Mouse (Mus musculus): ENCODE results near the gene Abtb1. TPM values are rescaled to one million over a fixed set of nuclear protein-coding genes. Genes with fewer than 3 reads are reported as not detected.

Gene Abtb1
- 43.9 and 44.6 TPM in 2 replicates for polyA plus RNA-seq (2015; fragmentation: Nextera tagmentation; extraction: Ambion mirVana)

- ATAC-seq (ENCODE audit: low FRiP score, low TSS enrichment): peak; percentile 97
- under 1% methylated on average over 51 of the region's 72 CpGs for whole genome bisulfite sequencing
- Histone ChIP-seq H3K36me3 (ENCODE audit: insufficient read depth, low read length) (peaks cover 21% of the 10 kb centered on the region), H3K4me3 (ENCODE audit: low read length) (peak within 1 kb of the TSS; percentile 89), H3K9ac (replicated peaks; ENCODE audit: low read length) (peak within 1 kb of the TSS; percentile 88), H3K9me3 (ENCODE audit: low read length) (no peaks in the 10 kb centered on the region), H3K27ac (ENCODE audit: low read length) (peak within 1 kb of the TSS; percentile 87), H3K27me3 (ENCODE audit: insufficient read depth, low read length) (no peaks in the 10 kb centered on the region), H3K4me1 (ENCODE audit: insufficient read depth, low read length) (peaks cover 20% of the 10 kb centered on the region), H3K4me2 (replicated peaks; ENCODE audit: low read depth, low read length) (peak within 1 kb of the TSS; percentile 83)
These were observed at the start of gene Abtb1 for GRCm38 (mm10) chr6:88841781-88842689. Gene Abtb1 (minus strand): TSS chr6:88841984.

- no peaks in the 10 kb centered on the region for H3K4me1 ChIP-seq (ENCODE audit: insufficient read depth, low read length)
- H3K27ac ChIP-seq (ENCODE audit: low read length): no peak overlapping the region
- H3K9ac ChIP-seq (replicated peaks; ENCODE audit: low read length): no peak overlapping the region
- ATAC-seq (ENCODE audit: low FRiP score, low TSS enrichment): no peak
- 87% methylated on average over 7 of the region's 7 CpGs for WGBS
- H3K4me3 ChIP-seq (ENCODE audit: low read length): no peak overlapping the region
- H3K36me3 ChIP-seq (ENCODE audit: insufficient read depth, low read length): peaks cover 86% of the 10 kb centered on the region
- no peaks in the 10 kb centered on the region for H3K27me3 ChIP-seq (ENCODE audit: insufficient read depth, low read length)
- no peaks in the 10 kb centered on the region for H3K9me3 ChIP-seq (ENCODE audit: low read length)
- no peak overlapping the region for H3K4me2 ChIP-seq (replicated peaks; ENCODE audit: low read depth, low read length)
These were observed 49.0 kb upstream of the Abtb1 start for GRCm38 (mm10) chr6:88890832-88891231.

- Histone ChIP-seq H3K27ac (ENCODE audit: low read length) (no peak overlapping the region), H3K4me3 (ENCODE audit: low read length) (no peak overlapping the region), H3K4me2 (replicated peaks; ENCODE audit: low read depth, low read length) (no peak overlapping the region), H3K9me3 (ENCODE audit: low read length) (no peaks in the 10 kb centered on the region), H3K4me1 (ENCODE audit: insufficient read depth, low read length) (no peaks in the 10 kb centered on the region), H3K36me3 (ENCODE audit: insufficient read depth, low read length) (peaks cover 96% of the 10 kb centered on the region), H3K27me3 (ENCODE audit: insufficient read depth, low read length) (no peaks in the 10 kb centered on the region), H3K9ac (replicated peaks; ENCODE audit: low read length) (no peak overlapping the region)
- no peak for ATAC-seq (ENCODE audit: low FRiP score, low TSS enrichment)
- 88% methylated on average over 13 of the region's 13 CpGs for WGBS
These were observed 47.7 kb upstream of the Abtb1 start for GRCm38 (mm10) chr6:88889410-88890042.

- Histone ChIP-seq H3K27ac (ENCODE audit: low read length) (no peak overlapping the region), H3K9ac (replicated peaks; ENCODE audit: low read length) (no peak overlapping the region), H3K4me1 (ENCODE audit: insufficient read depth, low read length) (no peaks in the 10 kb centered on the region), H3K36me3 (ENCODE audit: insufficient read depth, low read length) (peaks cover 93% of the 10 kb centered on the region), H3K27me3 (ENCODE audit: insufficient read depth, low read length) (no peaks in the 10 kb centered on the region), H3K4me2 (replicated peaks; ENCODE audit: low read depth, low read length) (no peak overlapping the region), H3K4me3 (ENCODE audit: low read length) (no peak overlapping the region), H3K9me3 (ENCODE audit: low read length) (no peaks in the 10 kb centered on the region)
- WGBS: 91% methylated on average over 2 of the region's 2 CpGs
- ATAC-seq (ENCODE audit: low FRiP score, low TSS enrichment): no peak
These were observed 44.7 kb upstream of the Abtb1 start for GRCm38 (mm10) chr6:88886417-88886967.

- 94% methylated on average over 12 of the region's 12 CpGs for WGBS
- H3K4me3 ChIP-seq (ENCODE audit: low read length): no peak overlapping the region
These were observed 44.0 kb upstream of the Abtb1 start for GRCm38 (mm10) chr6:88885644-88886416.

GRCm38 (mm10) chr6:88884690-88885089 lies 42.9 kb upstream of the Abtb1 start:
- H3K27ac ChIP-seq (ENCODE audit: low read length): no peak overlapping the region
- WGBS: 95% methylated on average over 17 of the region's 17 CpGs
- no peaks in the 10 kb centered on the region for H3K4me1 ChIP-seq (ENCODE audit: insufficient read depth, low read length)
- no peaks in the 10 kb centered on the region for H3K27me3 ChIP-seq (ENCODE audit: insufficient read depth, low read length)
- H3K4me3 ChIP-seq (ENCODE audit: low read length): no peak overlapping the region
- no peak for ATAC-seq (ENCODE audit: low FRiP score, low TSS enrichment)
- H3K9me3 ChIP-seq (ENCODE audit: low read length): no peaks in the 10 kb centered on the region
- H3K4me2 ChIP-seq (replicated peaks; ENCODE audit: low read depth, low read length): no peak overlapping the region
- peaks cover 81% of the 10 kb centered on the region for H3K36me3 ChIP-seq (ENCODE audit: insufficient read depth, low read length)
- H3K9ac ChIP-seq (replicated peaks; ENCODE audit: low read length): no peak overlapping the region

More at GRCm38 (mm10) chr6:88885644-88886416, 44.0 kb upstream of the Abtb1 start:
- ATAC-seq (ENCODE audit: low FRiP score, low TSS enrichment): no peak
- no peaks in the 10 kb centered on the region for H3K27me3 ChIP-seq (ENCODE audit: insufficient read depth, low read length)
- H3K4me2 ChIP-seq (replicated peaks; ENCODE audit: low read depth, low read length): no peak overlapping the region
- peaks cover 88% of the 10 kb centered on the region for H3K36me3 ChIP-seq (ENCODE audit: insufficient read depth, low read length)
- no peaks in the 10 kb centered on the region for H3K4me1 ChIP-seq (ENCODE audit: insufficient read depth, low read length)
- no peak overlapping the region for H3K27ac ChIP-seq (ENCODE audit: low read length)
- no peaks in the 10 kb centered on the region for H3K9me3 ChIP-seq (ENCODE audit: low read length)
- H3K9ac ChIP-seq (replicated peaks; ENCODE audit: low read length): no peak overlapping the region

GRCm38 (mm10) chr6:88884195-88884594 lies 42.4 kb upstream of the Abtb1 start:
- H3K27me3 ChIP-seq (ENCODE audit: insufficient read depth, low read length): no peaks in the 10 kb centered on the region
- peaks cover 76% of the 10 kb centered on the region for H3K36me3 ChIP-seq (ENCODE audit: insufficient read depth, low read length)
- no peak for ATAC-seq (ENCODE audit: low FRiP score, low TSS enrichment)
- no peaks in the 10 kb centered on the region for H3K9me3 ChIP-seq (ENCODE audit: low read length)
- H3K4me2 ChIP-seq (replicated peaks; ENCODE audit: low read depth, low read length): no peak overlapping the region
- 94% methylated on average over 10 of the region's 10 CpGs for WGBS
- H3K9ac ChIP-seq (replicated peaks; ENCODE audit: low read length): no peak overlapping the region
- H3K4me3 ChIP-seq (ENCODE audit: low read length): no peak overlapping the region
- H3K4me1 ChIP-seq (ENCODE audit: insufficient read depth, low read length): no peaks in the 10 kb centered on the region
- no peak overlapping the region for H3K27ac ChIP-seq (ENCODE audit: low read length)

GRCm38 (mm10) chr6:88881334-88881733 lies 39.5 kb upstream of the Abtb1 start:
- H3K4me2 ChIP-seq (replicated peaks; ENCODE audit: low read depth, low read length): no peak overlapping the region
- H3K36me3 ChIP-seq (ENCODE audit: insufficient read depth, low read length): peaks cover 48% of the 10 kb centered on the region
- no peak overlapping the region for H3K4me3 ChIP-seq (ENCODE audit: low read length)
- no peak overlapping the region for H3K27ac ChIP-seq (ENCODE audit: low read length)
- WGBS: 92% methylated on average over 7 of the region's 7 CpGs
- H3K4me1 ChIP-seq (ENCODE audit: insufficient read depth, low read length): no peaks in the 10 kb centered on the region
- no peaks in the 10 kb centered on the region for H3K27me3 ChIP-seq (ENCODE audit: insufficient read depth, low read length)
- H3K9ac ChIP-seq (replicated peaks; ENCODE audit: low read length): no peak overlapping the region
- no peak for ATAC-seq (ENCODE audit: low FRiP score, low TSS enrichment)
- H3K9me3 ChIP-seq (ENCODE audit: low read length): peaks cover 3% of the 10 kb centered on the region; the same call in 1 of the 2 replicates

GRCm38 (mm10) chr6:88879471-88879870 lies 37.7 kb upstream of the Abtb1 start:
- H3K27me3 ChIP-seq (ENCODE audit: insufficient read depth, low read length): peaks cover 2% of the 10 kb centered on the region; the same call in 1 of the 2 replicates

More at GRCm38 (mm10) chr6:88879471-88879870, 37.7 kb upstream of the Abtb1 start:
- no peak for ATAC-seq (ENCODE audit: low FRiP score, low TSS enrichment)
- 62% methylated on average over 4 of the region's 4 CpGs for WGBS
- Histone ChIP-seq H3K9ac (replicated peaks; ENCODE audit: low read length) (no peak overlapping the region), H3K4me2 (replicated peaks; ENCODE audit: low read depth, low read length) (no peak overlapping the region), H3K4me1 (ENCODE audit: insufficient read depth, low read length) (peaks cover 4% of the 10 kb centered on the region), H3K27ac (ENCODE audit: low read length) (no peak overlapping the region), H3K9me3 (ENCODE audit: low read length) (peaks cover 3% of the 10 kb centered on the region; the same call in 1 of the 2 replicates), H3K4me3 (ENCODE audit: low read length) (no peak overlapping the region), H3K36me3 (ENCODE audit: insufficient read depth, low read length) (peaks cover 29% of the 10 kb centered on the region)
